Mouse (Mus musculus) E14TG2a.4 (cell line): ENCODE data around the gene Dennd5b.

Experiments used
- H3K27me3 ChIP-seq: 2 replicates; pipeline ENCODE4 v1.6.1; 2014; ENCODE audit warnings: low read length, control low read depth; ENCODE audit not compliant: insufficient read depth
- H3K36me3 ChIP-seq: 2 replicates; pipeline ENCODE4 v1.6.1; 2014; ENCODE audit warnings: low read length, control low read depth; ENCODE audit not compliant: insufficient read depth
- H3K4me1 ChIP-seq: replicated peaks from 2 replicates; pipeline ENCODE4 v1.6.1; 2014; ENCODE audit warnings: low read depth, low read length, control low read depth
- H3K4me3 ChIP-seq: replicated peaks from 2 replicates; pipeline ENCODE4 v1.5.1; 2014; ENCODE audit warnings: mild to moderate bottlenecking, low read length
- H3K9me3 ChIP-seq: 2 replicates; pipeline ENCODE4 v1.6.1; 2014; ENCODE audit warnings: low read length, control low read depth
- CTCF ChIP-seq: conservative IDR thresholded peaks from 2 replicates; pipeline ENCODE4 v1.5.1; 2014; ENCODE audit warnings: low read length
- NANOG ChIP-seq: IDR thresholded peaks from 2 replicates; pipeline ENCODE4 v1.6.1; 2014; ENCODE audit warnings: borderline replicate concordance, low read length, mixed read lengths
- POU5F1 ChIP-seq: IDR thresholded peaks from 2 replicates; pipeline ENCODE4 v1.6.1; 2014; ENCODE audit warnings: low read length, borderline replicate concordance

The Dennd5b gene

GRCm38 (mm10) chr6:148986003-148986402 is 115.5 kb downstream of the Dennd5b start:
- Histone ChIP-seq H3K4me3 (no peak overlapping the region), H3K27me3 (no peaks in the 10 kb centered on the region), H3K9me3 (no peaks in the 10 kb centered on the region), H3K4me1 (peaks cover 83% of the 10 kb centered on the region), H3K36me3 (no peaks in the 10 kb centered on the region)
- no peak for TF ChIP-seq CTCF
- TF ChIP-seq NANOG = no peak
- no peak for TF ChIP-seq POU5F1

GRCm38 (mm10) chr6:148980495-148980894 is 121.0 kb downstream of the Dennd5b start:
- H3K27me3 ChIP-seq = no peaks in the 10 kb centered on the region
- no peaks in the 10 kb centered on the region for H3K9me3 ChIP-seq
- no peaks in the 10 kb centered on the region for H3K36me3 ChIP-seq
- peaks cover 57% of the 10 kb centered on the region for H3K4me1 ChIP-seq
- H3K4me3 ChIP-seq = no peak overlapping the region
- TF ChIP-seq POU5F1 (no peak), NANOG (no peak), CTCF (no peak)

DNA sequence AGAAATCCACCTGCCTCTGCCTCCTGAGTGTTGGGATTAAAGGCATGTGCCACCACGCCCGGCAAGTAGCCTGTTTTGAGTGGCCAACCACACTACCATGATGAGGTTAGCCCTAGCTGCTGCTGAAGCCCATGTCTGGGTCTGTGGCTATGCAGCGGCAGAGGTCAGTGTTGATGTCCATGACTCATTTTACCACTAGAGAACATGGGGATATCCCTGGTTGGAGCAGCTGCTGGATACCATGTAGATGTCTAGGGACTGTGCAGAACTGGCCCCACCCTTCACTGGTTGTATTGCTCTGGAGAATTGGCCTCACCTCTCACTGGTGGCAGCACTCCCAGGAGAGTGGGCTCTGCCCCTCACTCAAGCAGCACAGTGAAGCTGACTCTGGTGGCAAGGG is 126.4 kb downstream of the Dennd5b start:
- TF ChIP-seq POU5F1 = no peak
- TF ChIP-seq CTCF = no peak
- TF ChIP-seq NANOG = no peak
- no peaks in the 10 kb centered on the region for H3K27me3 ChIP-seq
- H3K36me3 ChIP-seq = no peaks in the 10 kb centered on the region
- H3K9me3 ChIP-seq = no peaks in the 10 kb centered on the region
- H3K4me1 ChIP-seq = peaks cover 57% of the 10 kb centered on the region
- H3K4me3 ChIP-seq = no peak overlapping the region

DNA sequence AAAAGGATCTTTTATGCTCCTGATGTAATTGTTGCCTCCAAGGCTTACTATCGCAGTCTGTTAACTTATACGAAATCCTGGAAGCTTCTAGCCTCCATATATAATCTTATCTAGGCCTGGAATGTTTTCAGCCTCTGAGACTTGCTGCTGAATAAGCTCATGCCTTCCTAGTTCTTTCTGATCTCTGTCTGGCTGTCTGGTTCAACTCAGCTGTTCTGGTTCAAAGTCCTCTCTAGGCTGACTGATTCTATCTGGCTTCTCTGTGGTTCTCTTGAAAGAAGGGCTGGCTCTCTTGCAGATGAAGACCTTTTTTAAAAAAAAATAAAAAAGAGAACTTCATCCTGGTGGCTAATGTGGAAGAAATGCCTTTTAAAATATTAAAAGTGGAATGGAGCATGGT is 128.6 kb downstream of the Dennd5b start:
- Histone ChIP-seq H3K4me3 (no peak overlapping the region), H3K27me3 (no peaks in the 10 kb centered on the region), H3K36me3 (no peaks in the 10 kb centered on the region), H3K9me3 (no peaks in the 10 kb centered on the region), H3K4me1 (peaks cover 60% of the 10 kb centered on the region)
- TF ChIP-seq CTCF (no peak), POU5F1 (no peak), NANOG (no peak)

DNA sequence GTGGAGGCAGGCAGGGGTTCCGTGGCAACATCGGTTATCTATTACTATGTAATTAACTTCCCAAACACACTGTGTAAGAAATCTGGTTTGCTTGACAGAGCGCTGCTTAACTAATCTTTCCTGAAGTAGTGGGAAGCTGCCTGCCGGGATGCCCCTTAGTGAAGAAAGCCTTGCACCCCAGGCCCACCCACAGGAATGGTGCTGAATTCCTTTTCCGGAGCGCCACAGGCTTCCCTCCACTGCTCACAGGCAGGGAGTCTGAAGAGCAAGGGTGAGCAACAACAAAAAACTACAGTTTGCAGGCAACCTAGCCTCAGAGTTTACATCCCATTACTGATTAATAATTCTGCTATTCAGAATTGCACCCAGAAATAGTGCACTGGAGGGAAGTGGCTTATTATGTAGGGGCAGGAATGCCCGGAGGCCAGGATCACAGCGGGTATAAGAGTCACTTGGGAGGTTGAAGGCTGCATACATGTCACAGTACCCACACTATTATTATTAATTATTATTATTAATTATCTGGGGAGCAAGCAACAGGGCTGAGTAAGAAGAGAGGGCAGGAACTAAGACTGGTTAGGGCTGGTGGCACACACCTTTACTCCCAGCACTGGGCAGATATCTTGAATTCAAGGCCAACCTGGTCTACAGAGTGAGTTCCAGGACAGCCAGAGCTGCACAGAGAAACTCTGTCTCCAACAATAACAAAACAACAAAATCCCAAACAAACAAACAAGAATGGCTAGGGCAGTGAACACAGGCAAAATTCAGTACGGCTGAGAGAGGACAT is 129.2 kb downstream of the Dennd5b start:
- Histone ChIP-seq H3K4me1 (peaks cover 60% of the 10 kb centered on the region), H3K9me3 (no peaks in the 10 kb centered on the region), H3K27me3 (no peaks in the 10 kb centered on the region), H3K36me3 (no peaks in the 10 kb centered on the region), H3K4me3 (peak overlapping the region; percentile 53)
- TF ChIP-seq CTCF (no peak), NANOG (no peak), POU5F1 (no peak)

- TF ChIP-seq CTCF (no peak), POU5F1 (no peak), NANOG (no peak)
- Histone ChIP-seq H3K4me3 (peak overlapping the region; percentile 53), H3K27me3 (no peaks in the 10 kb centered on the region)
These were observed 130.0 kb downstream of the Dennd5b start for GRCm38 (mm10) chr6:148971385-148971940.

GRCm38 (mm10) chr6:148961285-148961684 is 140.2 kb downstream of the Dennd5b start:
- no peaks in the 10 kb centered on the region for H3K36me3 ChIP-seq
- peaks cover 54% of the 10 kb centered on the region for H3K4me1 ChIP-seq
- TF ChIP-seq POU5F1 (no peak), CTCF (no peak), NANOG (no peak)
- H3K9me3 ChIP-seq = no peaks in the 10 kb centered on the region
- no peak overlapping the region for H3K4me3 ChIP-seq
- no peaks in the 10 kb centered on the region for H3K27me3 ChIP-seq

More at GRCm38 (mm10) chr6:148971385-148971940, 130.0 kb downstream of the Dennd5b start:
- peaks cover 60% of the 10 kb centered on the region for H3K4me1 ChIP-seq
- no peaks in the 10 kb centered on the region for H3K36me3 ChIP-seq
- H3K9me3 ChIP-seq = no peaks in the 10 kb centered on the region

GRCm38 (mm10) chr6:148959540-148960238 is 141.8 kb downstream of the Dennd5b start:
- H3K36me3 ChIP-seq = no peaks in the 10 kb centered on the region
- no peak overlapping the region for H3K4me3 ChIP-seq
- no peaks in the 10 kb centered on the region for H3K9me3 ChIP-seq
- no peaks in the 10 kb centered on the region for H3K27me3 ChIP-seq
- H3K4me1 ChIP-seq = peaks cover 60% of the 10 kb centered on the region
- TF ChIP-seq CTCF (no peak), NANOG (no peak), POU5F1 (no peak)
